Mouse (Mus musculus) liver, embryonic 15.5 days (tissue): Measurements from ENCODE around the gene Grin3a. TPM values are rescaled to one million over a fixed set of nuclear protein-coding genes. Genes with fewer than 3 reads are reported as not detected.
A peak's percentile ranks its signal among the peaks of the same experiment; 100 is the strongest.

Experiments used
- ATAC-seq: fragments of 200-750 bp; cut with Nextera tagmentation; 2 replicates; pipeline ENCODE4 v1.8.0; 2017; ENCODE audit warnings: moderate number of reproducible peaks, mild to moderate bottlenecking, moderate library complexity; ENCODE audit not compliant: insufficient read depth
- H3K27ac ChIP-seq: fragments of 300-500 bp; sonication (generic); replicated peaks from 2 replicates; pipeline ENCODE4 v1.5.1; 2015; ENCODE audit warnings: mild to moderate bottlenecking, inconsistent platforms
- H3K27me3 ChIP-seq: fragments of 300-500 bp; sonication (generic); 2 replicates; pipeline ENCODE4 v1.6.1; 2015; ENCODE audit warnings: mild to moderate bottlenecking, inconsistent platforms
- H3K36me3 ChIP-seq: fragments of 300-500 bp; sonication (generic); replicated peaks from 2 replicates; pipeline ENCODE4 v1.6.1; 2015; ENCODE audit warnings: moderate library complexity, mild to moderate bottlenecking, inconsistent platforms
- H3K4me1 ChIP-seq: fragments of 300-500 bp; sonication (generic); replicated peaks from 2 replicates; pipeline ENCODE4 v1.6.1; 2015; ENCODE audit warnings: inconsistent platforms
- H3K4me2 ChIP-seq: fragments of 300-500 bp; sonication (generic); 2 replicates; pipeline ENCODE4 v1.6.1; 2015; ENCODE audit warnings: moderate library complexity, mild to moderate bottlenecking, inconsistent platforms
- H3K4me3 ChIP-seq: fragments of 300-500 bp; sonication (generic); replicated peaks from 2 replicates; pipeline ENCODE4 v1.5.1; 2015; ENCODE audit warnings: mild to moderate bottlenecking, inconsistent platforms
- H3K9ac ChIP-seq: fragments of 300-500 bp; sonication (generic); 2 replicates; pipeline ENCODE4 v1.6.1; 2015; ENCODE audit warnings: moderate library complexity, mild to moderate bottlenecking, inconsistent platforms
- H3K9me3 ChIP-seq: fragments of 300-500 bp; sonication (generic); replicated peaks from 2 replicates; pipeline ENCODE4 v1.6.1; 2016; ENCODE audit warnings: inconsistent platforms
- WGBS: fragments of 180-500 bp; shearing (Covaris S2); methylation state at CpG from one replicate; pipeline ENCODE4 v1.1.7; 2015; ENCODE audit warnings: mixed read lengths; ENCODE audit not compliant: insufficient replicate concordance; 5-methylcytosine and 5-hydroxymethylcytosine counted together
- polyA plus RNA-seq: library from polyadenylated mRNA; unstranded; fragments of >200 nt; fragmentation: Nextera tagmentation; extraction: Ambion mirVana; gene quantifications from 2 replicates; pipeline ENCODE4 v1.2.1, GENCODE M21; 2015

The Grin3a gene
- polyA plus RNA-seq, 1 experiment from 2014 or later, result 0.02 TPM

- no peak overlapping the region for H3K4me3 ChIP-seq
- no peaks in the 10 kb centered on the region for H3K36me3 ChIP-seq
- no peaks in the 10 kb centered on the region for H3K27me3 ChIP-seq
- H3K9ac ChIP-seq, result no peak overlapping the region
- no peaks in the 10 kb centered on the region for H3K9me3 ChIP-seq
- H3K27ac ChIP-seq, result no peak overlapping the region
- ATAC-seq, result no peak
- WGBS, result 69% methylated on average over 11 of the region's 11 CpGs
- no peak overlapping the region for H3K4me2 ChIP-seq
- no peaks in the 10 kb centered on the region for H3K4me1 ChIP-seq
Observed at GRCm38 (mm10) chr4:49680171-49680875, 165.2 kb downstream of the Grin3a start.

- H3K9ac ChIP-seq, result no peak overlapping the region
- H3K36me3 ChIP-seq, result no peaks in the 10 kb centered on the region
- H3K27me3 ChIP-seq, result no peaks in the 10 kb centered on the region
- ATAC-seq, result no peak
- H3K9me3 ChIP-seq, result no peaks in the 10 kb centered on the region
- H3K4me3 ChIP-seq, result no peak overlapping the region
- H3K27ac ChIP-seq, result no peak overlapping the region
- WGBS, result 49% methylated on average over 7 of the region's 7 CpGs
- H3K4me2 ChIP-seq, result no peak overlapping the region
- H3K4me1 ChIP-seq, result no peaks in the 10 kb centered on the region
Observed at GRCm38 (mm10) chr4:49676790-49677189, 168.8 kb downstream of the Grin3a start.

GRCm38 (mm10) chr4:49676071-49676470 is 169.5 kb downstream of the Grin3a start:
- H3K27ac ChIP-seq, result no peak overlapping the region
- no peaks in the 10 kb centered on the region for H3K4me1 ChIP-seq
- no peak overlapping the region for H3K4me2 ChIP-seq
- WGBS, result 71% methylated on average over 6 of the region's 6 CpGs
- no peaks in the 10 kb centered on the region for H3K36me3 ChIP-seq
- no peaks in the 10 kb centered on the region for H3K9me3 ChIP-seq
- H3K27me3 ChIP-seq, result no peaks in the 10 kb centered on the region
- no peak overlapping the region for H3K4me3 ChIP-seq
- H3K9ac ChIP-seq, result no peak overlapping the region
- ATAC-seq, result no peak

GRCm38 (mm10) chr4:49664850-49665249 is 180.7 kb downstream of the Grin3a start:
- no peaks in the 10 kb centered on the region for H3K9me3 ChIP-seq
- H3K36me3 ChIP-seq, result peaks cover 23% of the 10 kb centered on the region
- H3K27me3 ChIP-seq, result no peaks in the 10 kb centered on the region
- 72% methylated on average over 5 of the region's 5 CpGs for WGBS
- ATAC-seq, result no peak
- no peaks in the 10 kb centered on the region for H3K4me1 ChIP-seq
- H3K4me2 ChIP-seq, result no peak overlapping the region
- no peak overlapping the region for H3K27ac ChIP-seq
- H3K9ac ChIP-seq, result no peak overlapping the region
- H3K4me3 ChIP-seq, result no peak overlapping the region

- Histone ChIP-seq H3K27me3 (no peaks in the 10 kb centered on the region), H3K4me1 (no peaks in the 10 kb centered on the region), H3K4me2 (no peak overlapping the region), H3K27ac (no peak overlapping the region), H3K4me3 (no peak overlapping the region), H3K9ac (no peak overlapping the region), H3K36me3 (peaks cover 43% of the 10 kb centered on the region), H3K9me3 (no peaks in the 10 kb centered on the region)
- ATAC-seq, result no peak
- WGBS, result 70% methylated on average over 4 of the region's 4 CpGs
Observed at GRCm38 (mm10) chr4:49662231-49662630, 183.3 kb downstream of the Grin3a start.

- ATAC-seq, result no peak
- H3K36me3 ChIP-seq, result peaks cover 49% of the 10 kb centered on the region
- no peaks in the 10 kb centered on the region for H3K9me3 ChIP-seq
Observed at GRCm38 (mm10) chr4:49661664-49662063, 183.9 kb downstream of the Grin3a start.

GRCm38 (mm10) chr4:49659421-49659820 is 186.1 kb downstream of the Grin3a start:
- no peak for ATAC-seq
- Histone ChIP-seq H3K27ac (no peak overlapping the region), H3K4me3 (no peak overlapping the region), H3K4me2 (no peak overlapping the region), H3K4me1 (no peaks in the 10 kb centered on the region), H3K36me3 (peaks cover 68% of the 10 kb centered on the region), H3K9ac (no peak overlapping the region), H3K9me3 (no peaks in the 10 kb centered on the region), H3K27me3 (no peaks in the 10 kb centered on the region)
- WGBS, result 84% methylated on average over 1 of the region's 1 CpGs

More at GRCm38 (mm10) chr4:49661664-49662063, 183.9 kb downstream of the Grin3a start:
- Histone ChIP-seq H3K9ac (no peak overlapping the region), H3K27me3 (no peaks in the 10 kb centered on the region), H3K4me1 (no peaks in the 10 kb centered on the region), H3K4me2 (no peak overlapping the region), H3K4me3 (no peak overlapping the region), H3K27ac (no peak overlapping the region)
- WGBS, result 87% methylated on average over 9 of the region's 9 CpGs

GRCm38 (mm10) chr4:49639913-49640312 is 205.6 kb downstream of the Grin3a start:
- Histone ChIP-seq H3K4me1 (no peaks in the 10 kb centered on the region), H3K27ac (no peak overlapping the region), H3K4me3 (no peak overlapping the region), H3K27me3 (no peaks in the 10 kb centered on the region), H3K36me3 (peaks cover 79% of the 10 kb centered on the region), H3K9ac (no peak overlapping the region), H3K9me3 (no peaks in the 10 kb centered on the region), H3K4me2 (no peak overlapping the region)
- WGBS, result 19% methylated on average over 2 of the region's 2 CpGs
- ATAC-seq, result peak; percentile 58

GRCm38 (mm10) chr4:49637821-49638220 is 207.7 kb downstream of the Grin3a start:
- Histone ChIP-seq H3K4me3 (no peak overlapping the region), H3K36me3 (peaks cover 70% of the 10 kb centered on the region), H3K4me2 (no peak overlapping the region), H3K9ac (no peak overlapping the region), H3K27me3 (no peaks in the 10 kb centered on the region), H3K9me3 (no peaks in the 10 kb centered on the region), H3K4me1 (peaks cover 7% of the 10 kb centered on the region; the same call in 1 of the 2 replicates), H3K27ac (no peak overlapping the region)
- ATAC-seq, result no peak
- 80% methylated on average over 11 of the region's 11 CpGs for WGBS

- Histone ChIP-seq H3K27ac (peak overlapping the region; percentile 91), H3K9me3 (no peaks in the 10 kb centered on the region), H3K4me1 (peaks cover 16% of the 10 kb centered on the region), H3K36me3 (peaks cover 31% of the 10 kb centered on the region), H3K27me3 (no peaks in the 10 kb centered on the region), H3K9ac (peak overlapping the region; percentile 92), H3K4me3 (peak overlapping the region; percentile 95), H3K4me2 (peak overlapping the region; percentile 80)
- WGBS, result under 1% methylated on average over 30 of the region's 30 CpGs
- no peak; the same call in 1 of the 2 replicates for ATAC-seq
Observed at GRCm38 (mm10) chr4:49632139-49632481, 213.4 kb downstream of the Grin3a start.

- WGBS, result 3% methylated on average over 37 of the region's 37 CpGs
- peak within 1 kb of the TSS; percentile 91 for H3K27ac ChIP-seq
- H3K4me2 ChIP-seq, result peak within 1 kb of the TSS; percentile 80
- ATAC-seq, result peak; percentile 95
- H3K27me3 ChIP-seq, result no peaks in the 10 kb centered on the region
- H3K9me3 ChIP-seq, result no peaks in the 10 kb centered on the region
- peak within 1 kb of the TSS; percentile 92 for H3K9ac ChIP-seq
- H3K4me3 ChIP-seq, result peak within 1 kb of the TSS; percentile 95
- H3K36me3 ChIP-seq, result peaks cover 25% of the 10 kb centered on the region
- H3K4me1 ChIP-seq, result peaks cover 17% of the 10 kb centered on the region
Observed at GRCm38 (mm10) chr4:49631319-49632138, 214.0 kb downstream of the Grin3a start, which contains the start of gene Rnf20. Rnf20 (plus strand) TSS chr4:49632006.
